Mouse (Mus musculus) thymus, adult 2 months (tissue): Measurements from ENCODE around the gene Shank2.

ENCODE experiments used
- CTCF ChIP-seq: fragments of 200-500 bp; IDR thresholded peaks from 2 replicates; pipeline ENCODE4 v1.5.1; 2012; ENCODE audit warnings: mild to moderate bottlenecking, control low read depth, low read length, moderate library complexity, borderline replicate concordance; ENCODE audit not compliant: control insufficient read depth, poor library complexity, insufficient read depth; ENCODE audit errors: extremely low read depth
- POLR2A ChIP-seq: fragments of 200-500 bp; IDR thresholded peaks from 2 replicates; pipeline ENCODE4 v1.6.1; 2012; ENCODE audit warnings: mild to moderate bottlenecking, low read length, control low read depth, moderate library complexity; ENCODE audit not compliant: control insufficient read depth, poor library complexity, insufficient read depth; ENCODE audit errors: extremely low read depth

DNA sequence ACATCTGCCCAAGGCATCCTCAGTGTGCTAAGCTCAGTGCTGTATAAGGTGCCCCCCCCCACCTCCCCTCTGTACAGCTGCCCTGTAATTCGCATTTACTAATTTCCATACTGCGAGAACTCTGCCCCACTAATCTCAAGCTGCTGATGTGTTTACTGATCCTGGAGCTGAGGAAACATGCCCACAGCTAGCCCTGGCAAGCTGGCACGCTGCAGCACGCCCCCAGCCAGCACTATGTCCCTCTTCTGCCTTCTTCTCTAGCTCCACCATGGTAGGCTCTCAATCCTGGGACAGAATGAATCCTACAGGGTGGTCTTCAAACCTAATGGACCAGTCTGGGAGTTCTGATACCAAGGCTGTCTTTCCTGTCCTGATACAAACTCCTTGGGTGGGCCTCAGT lies 267.1 kb downstream of the Shank2 start:
- TF ChIP-seq CTCF (no peak), POLR2A (no peak)
